Mouse (Mus musculus) kidney, adult 2 months (tissue): ENCODE data around the gene Smim24.

Source experiments
- CTCF ChIP-seq: fragments of 200-500 bp; conservative IDR thresholded peaks from 2 replicates; pipeline ENCODE4 v1.5.1; 2011; ENCODE audit warnings: low read depth, mild to moderate bottlenecking, control low read depth, low read length, moderate library complexity, mixed read lengths; ENCODE audit not compliant: insufficient read depth, insufficient read length
- POLR2A ChIP-seq: fragments of 200-500 bp; IDR thresholded peaks from one replicate; pipeline ENCODE4 v1.6.1; 2011; ENCODE audit warnings: low read depth, low read length, control low read depth

DNA sequence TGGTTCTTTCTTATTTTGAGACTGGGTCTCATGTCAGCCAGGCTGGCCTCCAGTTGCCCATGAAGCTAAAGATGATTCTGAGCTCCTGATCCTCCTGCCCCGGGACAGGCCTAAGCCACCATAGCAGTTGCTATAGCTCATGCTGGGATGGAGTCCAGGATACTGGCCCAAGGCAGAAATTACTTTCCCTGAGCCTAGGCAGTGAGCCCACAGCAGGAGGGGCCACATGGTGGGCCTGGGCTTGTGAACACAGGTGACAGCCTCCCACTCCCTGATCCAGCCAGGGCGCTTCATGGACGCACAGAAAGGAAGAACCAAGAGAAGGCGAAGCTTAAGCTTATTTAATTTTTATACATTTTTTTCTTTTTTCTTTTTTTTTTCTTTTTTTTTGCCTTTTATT, 3.0 kb downstream of the Smim24 start:
- TF ChIP-seq CTCF (no peak), POLR2A (no peak)
